1 mouse cellular context compared by ENCODE assay signal in genomic region chr2:127548342-127549074, GRCm38 (mm10).
TF ChIP-seq lines count a peak whose summit lies in the region.

No protein-coding gene starts in this region.

TF ChIP-seq in MEL, 35 proteins besides CTCF, POLR2A, EP300 and RAD21 (continued from another document):
- TF ChIP-seq MAFK (IDR thresholded peaks at IDR 0.05; ENCODE audit: borderline replicate concordance, low read depth, low read length) (peak; percentile 38), RCOR1 (IDR thresholded peaks at IDR 0.05; ENCODE audit: low read depth, low read length) (peak; percentile 87), CHD1 (IDR thresholded peaks at IDR 0.05; ENCODE audit: low read depth, low read length) (no peak), ZMIZ1 (IDR thresholded peaks at IDR 0.05; ENCODE audit: low read depth, low read length) (no peak), KAT2A (conservative IDR thresholded peaks at IDR 0.05; ENCODE audit: low read depth, low read length) (no peak), CHD2 (IDR thresholded peaks at IDR 0.05; ENCODE audit: low read length) (no peak), NELFE (IDR thresholded peaks at IDR 0.05; ENCODE audit: low read depth, low read length) (no peak), ETS1 (IDR thresholded peaks at IDR 0.05; ENCODE audit: low read depth, low read length) (peak; percentile 71), USF2 (IDR thresholded peaks at IDR 0.05; ENCODE audit: borderline replicate concordance in 1 of 2, insufficient read depth in 1 of 2, low read depth in 1 of 2, low read length in 2 of 2) (no peak), POLR2AphosphoS5 (IDR thresholded peaks at IDR 0.05; ENCODE audit: borderline replicate concordance, low read depth, low read length) (no peak), TBP (IDR thresholded peaks at IDR 0.05; ENCODE audit: low read depth, low read length) (no peak), BHLHE40 (IDR thresholded peaks at IDR 0.05; ENCODE audit: borderline replicate concordance, low read depth, low read length) (0 out of 2 replicates have a peak, but pooled peaks have one; percentile 36), ZNF384 (IDR thresholded peaks at IDR 0.05; ENCODE audit: low read depth, low read length) (peak; percentile 78), ZC3H11A (IDR thresholded peaks at IDR 0.05; ENCODE audit: low read depth, low read length) (no peak), MYB (IDR thresholded peaks at IDR 0.05; ENCODE audit: low read depth, low read length) (peak; percentile 71), MYC (IDR thresholded peaks at IDR 0.05; ENCODE audit: low read depth, low read length) (0 out of 2 replicates have a peak, but pooled peaks have one; percentile 56), ELF1 (IDR thresholded peaks at IDR 0.05; ENCODE audit: low read depth, low read length) (0 out of 2 replicates have a peak, but pooled peaks have one; percentile 38), ZKSCAN1 (IDR thresholded peaks at IDR 0.05; ENCODE audit: low read depth, low read length) (no peak), MAX (IDR thresholded peaks at IDR 0.05; ENCODE audit: low read length) (peak; percentile 61), MEF2A (IDR thresholded peaks at IDR 0.05; ENCODE audit: extremely low read depth, insufficient replicate concordance, low read depth, low read length, poor library complexity, severe bottlenecking) (peak; percentile 70; the same call in 1 of the 2 replicates), TAL1 (IDR thresholded peaks at IDR 0.05; ENCODE audit: low read length) (peak; percentile 85), GATA1 (IDR thresholded peaks at IDR 0.05; ENCODE audit: low read depth, low read length) (peak; percentile 89), MAZ (IDR thresholded peaks at IDR 0.05; ENCODE audit: low read depth, low read length) (no peak), USF1 (IDR thresholded peaks at IDR 0.05; ENCODE audit: low read depth, low read length) (no peak), E2F4 (IDR thresholded peaks at IDR 0.05; ENCODE audit: borderline replicate concordance, low read depth, low read length) (no peak), NRF1 (IDR thresholded peaks at IDR 0.05; ENCODE audit: insufficient read depth, low read depth, low read length, poor library complexity, severe bottlenecking) (peak; percentile 36; the same call in 1 of the 2 replicates), TCF12 (IDR thresholded peaks at IDR 0.05; ENCODE audit: low read depth, low read length) (peak; percentile 94), SMC3 (IDR thresholded peaks at IDR 0.05; ENCODE audit: low read depth, low read length) (no peak), SIN3A (IDR thresholded peaks at IDR 0.05; ENCODE audit: low read length) (peak; percentile 62), JUND (IDR thresholded peaks at IDR 0.05; ENCODE audit: low read depth, low read length) (0 out of 2 replicates have a peak, but pooled peaks have one; percentile 41), GABPA (IDR thresholded peaks at IDR 0.05; ENCODE audit: low read depth, low read length) (no peak), HCFC1 (IDR thresholded peaks at IDR 0.05; ENCODE audit: low read depth, low read length) (no peak)
